Mouse (Mus musculus) kidney, adult 8-10 months (tissue): ENCODE results near the gene Hspa1l.
"Not testable (repeated sequence)": the region's sequence is repeated elsewhere in the genome, so short reads cannot be mapped to it uniquely, and the experiment has no call there.

Experiments
- DNase-seq, 2 experiments: peaks; one replicate each; pipeline ENCODE4 v3.0.0; 2022

Hspa1l gene

DNA sequence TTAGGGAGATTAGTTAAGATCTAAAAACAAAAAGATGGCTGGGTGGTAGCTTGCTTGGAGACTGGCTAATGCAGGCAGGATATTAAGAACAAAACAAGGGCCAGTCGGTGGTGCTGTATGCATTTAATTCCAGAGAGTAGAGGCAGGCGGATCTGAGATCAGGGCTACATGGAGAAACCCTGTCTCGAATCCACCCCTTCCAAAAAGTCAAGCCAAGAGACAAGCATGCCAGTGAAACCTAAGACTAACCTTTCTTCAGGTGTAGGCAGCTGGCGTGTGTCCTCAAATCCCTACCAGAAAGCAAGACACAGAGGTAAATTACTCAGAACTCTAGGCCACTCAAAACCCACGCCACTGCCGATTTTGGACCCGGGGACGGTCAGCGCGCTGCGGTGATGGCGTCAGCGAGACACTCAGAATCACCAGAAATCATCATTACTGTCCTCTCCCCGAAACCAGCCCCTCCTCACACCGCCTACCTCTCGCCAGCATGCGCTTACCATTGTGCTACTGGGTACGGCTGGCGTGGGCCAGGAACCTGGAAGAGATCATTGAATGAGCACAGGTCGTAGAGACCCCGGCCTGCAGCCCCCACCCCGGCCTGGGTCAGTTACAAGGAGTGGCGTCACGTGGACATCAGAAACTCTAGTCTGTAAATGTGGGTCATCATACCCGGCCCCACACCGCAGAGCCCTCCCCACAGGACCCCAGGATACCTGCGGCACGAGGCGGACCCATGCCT, 20.7 kb upstream of the Hspa1l start:
- DNase-seq = no peak

DNA sequence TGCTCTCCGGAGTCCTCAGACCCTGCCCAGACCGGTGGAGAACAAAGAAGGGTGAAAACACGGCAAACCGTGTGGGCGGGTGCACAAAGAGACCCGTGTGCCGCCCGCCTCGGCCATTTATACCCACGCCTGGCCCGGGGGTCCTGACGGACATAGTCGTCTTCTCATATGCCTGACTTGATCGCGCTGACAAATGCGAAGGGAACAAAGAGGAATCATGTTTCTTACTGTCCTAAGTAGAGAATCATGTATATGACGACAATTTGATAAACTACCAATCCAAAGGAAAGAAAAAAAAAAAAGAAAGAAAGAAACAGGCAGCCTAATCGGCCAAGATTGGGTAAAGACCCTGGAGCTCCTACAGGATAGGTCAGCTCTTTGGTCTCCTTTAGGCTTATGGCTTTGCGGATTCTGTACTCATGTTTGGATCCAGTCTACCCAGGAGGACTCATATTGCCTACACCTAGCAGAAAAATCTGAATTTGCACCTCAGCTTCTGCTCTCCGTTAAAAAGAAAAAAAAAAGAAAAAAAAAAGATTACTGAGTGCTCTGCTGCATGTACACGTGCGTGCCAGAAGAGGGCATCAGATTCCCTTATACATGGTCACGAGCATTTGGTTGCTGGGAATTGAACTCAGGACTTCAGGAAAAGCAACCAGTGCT, 20.0 kb upstream of the Hspa1l start:
- peak; percentile 69 to 74 for DNase-seq

DNA sequence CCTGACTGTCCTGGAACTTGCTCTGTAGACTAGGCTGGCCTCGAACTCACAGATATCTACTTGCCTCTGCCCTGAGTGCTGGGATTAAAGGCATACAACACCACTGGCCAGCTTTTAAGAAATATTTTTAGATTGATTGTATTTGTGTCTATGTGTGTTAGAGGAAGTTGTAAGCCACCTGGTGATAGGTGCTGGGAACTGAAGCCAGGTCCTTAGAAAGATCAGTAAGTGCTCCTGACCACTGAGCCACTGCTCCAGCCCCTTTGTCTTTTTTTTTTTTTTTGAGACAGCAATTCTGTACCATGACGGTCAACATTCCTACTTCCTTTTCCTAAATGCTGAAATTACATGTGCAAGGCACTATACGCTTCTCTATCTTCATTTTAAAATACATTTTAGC, 19.2 kb upstream of the Hspa1l start:
- no peak for DNase-seq

DNA sequence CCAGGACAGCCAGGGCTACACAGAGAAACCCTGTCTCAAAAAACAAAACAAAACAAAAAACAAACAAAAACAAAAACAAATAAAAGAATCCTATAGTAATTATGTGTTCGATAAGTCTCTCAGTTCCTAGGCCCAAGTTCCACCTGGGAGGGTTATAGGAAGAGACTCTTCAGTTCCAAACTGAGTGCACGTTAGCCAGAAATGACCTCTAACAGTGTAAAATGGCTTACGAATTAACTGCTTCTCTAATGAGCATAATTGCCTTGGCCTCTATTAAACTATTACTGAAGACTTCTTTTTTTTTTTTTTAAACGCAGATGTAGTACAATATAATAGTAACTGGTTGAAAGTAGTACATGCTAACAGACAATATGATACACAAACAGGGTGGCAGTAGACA, 18.6 kb upstream of the Hspa1l start:
- DNase-seq = peak in 1 of 2 experiments; percentile 67

- no peak for DNase-seq
These were observed 17.7 kb upstream of the Hspa1l start for GRCm38 (mm10) chr17:34954831-34955230.

DNA sequence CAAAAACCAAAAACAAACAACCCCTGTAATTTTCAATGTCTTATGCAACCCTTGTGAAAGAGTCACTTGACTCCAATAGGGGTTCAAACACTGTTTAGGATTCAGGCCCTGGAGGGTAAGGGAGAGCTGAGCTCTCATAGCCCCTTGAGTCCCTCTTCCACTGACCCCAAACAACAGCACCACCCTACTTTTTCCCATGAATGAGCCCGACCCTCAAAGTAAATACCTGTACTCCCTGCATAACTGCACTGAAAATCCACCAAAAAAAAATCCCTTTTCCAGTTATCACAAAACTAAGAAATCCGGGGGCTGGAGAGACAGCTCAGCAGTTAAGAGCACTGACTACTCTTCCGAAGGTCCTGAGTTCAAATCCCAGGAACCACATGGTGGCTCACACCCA, 16.6 kb upstream of the Hspa1l start:
- DNase-seq = no peak

DNA sequence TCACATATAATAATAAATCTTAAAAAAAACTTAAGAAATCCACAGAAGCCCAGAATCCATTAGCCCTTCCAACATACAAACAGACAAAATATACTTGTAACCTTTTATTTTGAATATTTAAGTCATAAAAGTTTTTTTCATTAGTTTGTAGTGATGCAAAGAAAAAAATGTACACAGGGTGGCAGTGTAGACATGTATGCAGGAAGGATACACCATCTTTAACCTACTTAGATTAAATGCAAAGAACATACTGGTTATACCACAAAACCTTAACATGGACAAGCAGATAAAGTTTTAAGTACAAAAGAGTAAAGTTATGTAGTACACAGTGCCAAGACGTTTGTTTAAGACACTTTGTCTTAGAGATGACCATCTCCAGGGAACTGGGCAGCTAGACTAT, 16.2 kb upstream of the Hspa1l start:
- DNase-seq = no peak

DNA sequence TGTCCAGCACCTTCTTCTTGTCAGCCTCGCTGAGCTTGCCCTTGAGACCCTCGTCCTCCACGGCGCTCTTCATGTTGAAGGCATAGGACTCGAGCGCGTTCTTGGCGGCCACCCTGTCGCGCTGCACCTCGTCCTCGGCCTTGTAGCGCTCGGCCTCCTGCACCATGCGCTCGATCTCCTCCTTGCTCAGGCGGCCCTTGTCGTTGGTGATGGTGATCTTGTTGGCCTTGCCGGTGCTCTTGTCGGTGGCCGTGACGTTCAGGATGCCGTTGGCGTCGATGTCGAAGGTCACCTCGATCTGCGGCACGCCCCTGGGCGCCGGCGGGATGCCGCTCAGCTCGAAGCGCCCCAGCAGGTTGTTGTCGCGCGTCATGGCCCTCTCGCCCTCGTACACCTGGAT, 15.2 kb upstream of the Hspa1l start:
- not testable (repeated sequence) for DNase-seq

- not testable (repeated sequence) for DNase-seq
These were observed 14.5 kb upstream of the Hspa1l start for GRCm38 (mm10) chr17:34957966-34958365.

DNA sequence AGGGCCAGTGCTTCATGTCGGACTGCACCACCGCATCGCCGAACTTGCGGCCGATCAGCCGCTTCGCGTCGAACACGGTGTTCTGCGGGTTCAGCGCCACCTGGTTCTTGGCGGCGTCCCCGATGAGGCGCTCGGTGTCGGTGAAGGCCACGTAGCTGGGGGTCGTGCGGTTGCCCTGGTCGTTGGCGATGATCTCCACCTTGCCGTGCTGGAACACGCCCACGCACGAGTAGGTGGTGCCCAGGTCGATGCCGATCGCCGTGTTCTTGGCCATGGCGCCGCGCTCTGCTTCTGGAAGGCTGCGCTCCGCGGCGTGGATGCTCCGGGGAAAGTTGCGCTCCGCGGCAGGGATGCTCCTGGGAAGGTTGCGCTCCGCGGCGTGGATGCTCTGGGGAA, 13.8 kb upstream of the Hspa1l start:
- not testable (repeated sequence) for DNase-seq

DNA sequence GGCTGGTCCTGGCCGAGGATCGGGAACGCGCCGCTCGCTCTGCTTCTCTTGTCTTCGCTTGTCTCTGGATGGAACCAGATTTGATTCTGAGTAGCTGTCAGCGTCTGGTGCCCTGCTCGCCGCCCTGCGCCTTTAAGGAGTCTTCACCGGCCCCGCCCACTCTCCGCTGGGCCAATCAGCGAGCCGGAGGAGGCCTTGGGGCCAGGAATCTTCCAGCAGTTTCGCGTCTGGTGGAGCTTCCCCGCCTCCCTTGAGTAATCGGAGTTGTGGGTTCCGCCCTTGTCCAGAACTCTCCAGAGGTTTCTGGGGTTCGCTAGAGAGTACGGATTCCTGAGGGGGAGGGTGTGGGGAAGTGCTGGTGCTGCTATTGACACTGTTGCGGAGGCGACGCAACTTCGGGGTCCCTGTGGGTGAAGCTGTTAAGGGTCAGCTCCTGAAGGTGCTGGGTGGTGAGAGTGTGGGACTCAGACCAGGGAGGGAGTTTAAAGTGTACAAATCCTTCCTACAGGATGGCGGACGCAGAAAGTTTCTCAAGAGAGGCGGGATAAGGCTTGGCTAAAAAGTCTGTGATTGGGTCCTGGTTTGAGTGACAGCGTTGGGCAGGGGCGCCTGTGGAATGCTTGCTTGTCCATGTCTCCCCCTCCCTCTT, 13.2 kb upstream of the Hspa1l start, which contains the start of gene Hspa1b:
Hspa1b (minus strand) TSS at position 109 of the 649 bp plus-strand sequence.
- DNase-seq = peak; percentile 88 to 92

DNA sequence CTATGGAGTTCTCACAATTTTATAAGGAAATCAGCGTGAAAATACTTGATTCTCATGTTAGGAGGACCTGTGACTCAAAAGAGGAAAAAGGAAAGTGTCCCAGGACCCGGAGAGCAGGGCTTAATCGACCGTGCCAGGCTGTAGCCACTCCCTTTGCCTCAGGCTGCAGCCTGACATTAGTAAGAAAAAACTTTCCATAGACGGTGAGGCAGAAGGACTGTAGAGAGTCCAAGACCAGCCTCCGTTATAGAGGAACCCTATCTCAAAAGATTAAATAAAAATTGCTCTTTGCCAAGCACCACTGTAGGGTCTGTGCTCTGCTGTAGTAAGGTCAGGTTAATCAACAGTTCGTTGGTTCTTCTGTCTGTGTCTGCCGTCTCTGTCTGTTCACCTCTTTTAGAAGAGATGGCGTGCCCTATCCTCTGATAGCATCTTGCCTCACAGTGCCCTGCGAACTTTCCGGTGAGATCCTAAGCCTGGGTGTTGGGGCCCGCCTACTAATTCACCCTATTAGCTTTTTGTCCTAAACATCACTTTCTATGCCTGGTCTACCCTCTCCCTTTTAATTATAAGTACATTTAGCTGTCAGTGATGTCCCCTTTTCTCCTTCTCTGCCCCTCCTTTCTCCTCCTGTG, 12.5 kb upstream of the Hspa1l start:
- DNase-seq = peak; percentile 65 to 74

- no peak for DNase-seq
These were observed 11.6 kb upstream of the Hspa1l start for GRCm38 (mm10) chr17:34960702-34961493.

GRCm38 (mm10) chr17:34962125-34962524, 10.4 kb upstream of the Hspa1l start:
- DNase-seq = no peak

GRCm38 (mm10) chr17:34962841-34963240, 9.7 kb upstream of the Hspa1l start:
- no peak for DNase-seq

DNA sequence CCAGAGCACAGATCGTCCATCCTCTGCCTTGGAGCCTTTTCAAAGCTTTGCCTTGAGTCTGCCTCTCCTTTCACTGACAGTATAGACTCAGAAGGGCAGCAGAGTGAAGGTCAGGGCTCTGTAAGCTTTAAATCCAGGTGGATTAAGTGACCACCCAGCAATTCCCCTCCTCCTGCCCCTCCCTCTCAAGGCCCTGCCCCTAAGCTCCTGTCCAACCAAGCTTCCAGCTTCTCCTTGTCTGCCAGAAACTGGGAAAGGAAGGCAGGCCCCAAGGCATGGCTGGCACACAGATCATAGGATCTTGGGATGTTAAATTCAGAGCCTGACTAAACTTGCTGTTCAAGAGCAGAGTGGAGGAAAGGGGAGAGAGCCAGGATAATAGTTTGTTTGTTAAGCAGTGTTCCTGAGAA, 7.9 kb upstream of the Hspa1l start:
- DNase-seq = peak in 1 of 2 experiments; percentile 76

GRCm38 (mm10) chr17:34965627-34966026, 6.9 kb upstream of the Hspa1l start:
- DNase-seq = no peak

DNA sequence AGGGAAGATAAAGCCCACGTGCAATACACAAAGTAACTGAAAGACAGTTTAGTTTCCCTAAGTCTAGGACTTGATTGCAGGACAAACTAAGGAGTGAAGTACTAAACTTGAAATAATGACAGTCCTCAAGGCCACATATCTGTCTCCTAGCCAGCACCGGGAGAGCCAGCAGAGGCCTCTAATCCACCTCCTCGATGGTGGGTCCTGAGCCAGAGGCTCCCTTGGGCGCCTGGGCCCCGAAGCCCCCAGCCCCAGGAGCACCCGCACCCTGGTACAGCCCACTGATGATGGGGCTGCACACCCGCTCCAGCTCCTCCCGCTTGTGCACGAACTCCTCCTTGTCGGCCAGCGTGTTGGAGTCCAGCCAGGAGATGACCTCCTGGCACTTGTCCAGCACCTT, 2.7 kb upstream of the Hspa1l start, which contains the start of gene Gm20481:
Gm20481 (plus strand) TSS at position 91 of the 400 bp plus-strand sequence.
- DNase-seq = not testable (repeated sequence)

- peak in 1 of 2 experiments; percentile 1 for DNase-seq
These were observed 1.7 kb upstream of the Hspa1l start for GRCm38 (mm10) chr17:34970850-34971249.

DNA sequence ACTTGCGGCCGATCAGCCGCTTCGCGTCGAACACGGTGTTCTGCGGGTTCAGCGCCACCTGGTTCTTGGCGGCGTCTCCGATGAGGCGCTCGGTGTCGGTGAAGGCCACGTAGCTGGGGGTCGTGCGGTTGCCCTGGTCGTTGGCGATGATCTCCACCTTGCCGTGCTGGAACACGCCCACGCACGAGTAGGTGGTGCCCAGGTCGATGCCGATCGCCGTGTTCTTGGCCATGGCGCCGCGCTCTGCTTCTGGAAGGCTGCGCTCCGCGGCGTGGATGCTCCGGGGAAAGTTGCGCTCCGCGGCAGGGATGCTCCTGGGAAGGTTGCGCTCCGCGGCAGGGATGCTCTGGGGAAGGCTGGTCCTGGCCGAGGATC, 822 bp upstream of the Hspa1l start:
- DNase-seq = peak in 1 of 2 experiments; percentile 3

DNA sequence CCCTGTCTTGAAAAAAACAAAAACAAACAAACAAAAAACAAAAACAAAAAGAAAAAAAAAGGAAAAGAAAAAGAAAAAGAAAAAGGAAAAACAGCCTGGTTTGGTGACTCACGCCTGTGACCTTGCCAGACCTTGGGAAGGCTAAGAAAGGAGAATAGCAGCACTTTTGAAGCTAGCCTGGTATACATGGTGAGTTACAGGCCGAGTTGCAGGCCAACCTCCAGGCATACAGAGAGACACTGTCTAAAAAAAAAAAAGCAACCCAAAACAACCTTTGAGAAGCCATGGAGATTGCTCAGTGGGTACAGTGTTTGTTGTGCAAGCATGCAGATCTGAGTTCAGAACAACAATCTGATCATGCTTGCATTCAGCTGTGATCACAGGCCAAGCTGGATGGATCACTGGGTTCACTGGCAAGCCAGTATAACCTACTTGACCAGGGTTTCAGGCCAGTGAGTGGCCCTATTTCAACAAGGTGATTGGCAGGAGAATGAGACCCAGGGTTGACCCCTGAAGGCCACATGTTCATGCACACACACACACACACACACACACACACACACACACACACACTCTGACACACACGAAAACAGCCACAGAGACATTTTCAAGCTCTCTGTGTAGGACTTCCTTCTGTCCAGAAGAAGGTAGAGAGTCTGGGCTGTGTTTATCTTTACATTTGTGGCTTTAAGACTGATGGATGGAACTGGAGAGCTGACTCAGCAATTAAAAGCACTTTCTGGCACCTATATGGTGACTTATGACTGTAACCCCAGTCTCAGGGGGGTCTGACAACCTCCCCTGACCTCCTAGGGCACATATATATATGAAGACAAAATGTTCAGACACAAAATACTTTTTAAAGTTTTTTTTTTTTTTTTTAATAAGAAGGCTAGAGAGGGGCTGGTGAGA, 3.3 kb downstream of the Hspa1l start:
- no peak for DNase-seq
